Mouse (Mus musculus): Measurements from ENCODE around the gene Cep55. TPM values are rescaled to one million over a fixed set of nuclear protein-coding genes. Genes with fewer than 3 reads are reported as not detected.

The Cep55 gene
- total RNA-seq, 2 experiments from 2014 or later: 10.0 to 11.0 TPM

DNA sequence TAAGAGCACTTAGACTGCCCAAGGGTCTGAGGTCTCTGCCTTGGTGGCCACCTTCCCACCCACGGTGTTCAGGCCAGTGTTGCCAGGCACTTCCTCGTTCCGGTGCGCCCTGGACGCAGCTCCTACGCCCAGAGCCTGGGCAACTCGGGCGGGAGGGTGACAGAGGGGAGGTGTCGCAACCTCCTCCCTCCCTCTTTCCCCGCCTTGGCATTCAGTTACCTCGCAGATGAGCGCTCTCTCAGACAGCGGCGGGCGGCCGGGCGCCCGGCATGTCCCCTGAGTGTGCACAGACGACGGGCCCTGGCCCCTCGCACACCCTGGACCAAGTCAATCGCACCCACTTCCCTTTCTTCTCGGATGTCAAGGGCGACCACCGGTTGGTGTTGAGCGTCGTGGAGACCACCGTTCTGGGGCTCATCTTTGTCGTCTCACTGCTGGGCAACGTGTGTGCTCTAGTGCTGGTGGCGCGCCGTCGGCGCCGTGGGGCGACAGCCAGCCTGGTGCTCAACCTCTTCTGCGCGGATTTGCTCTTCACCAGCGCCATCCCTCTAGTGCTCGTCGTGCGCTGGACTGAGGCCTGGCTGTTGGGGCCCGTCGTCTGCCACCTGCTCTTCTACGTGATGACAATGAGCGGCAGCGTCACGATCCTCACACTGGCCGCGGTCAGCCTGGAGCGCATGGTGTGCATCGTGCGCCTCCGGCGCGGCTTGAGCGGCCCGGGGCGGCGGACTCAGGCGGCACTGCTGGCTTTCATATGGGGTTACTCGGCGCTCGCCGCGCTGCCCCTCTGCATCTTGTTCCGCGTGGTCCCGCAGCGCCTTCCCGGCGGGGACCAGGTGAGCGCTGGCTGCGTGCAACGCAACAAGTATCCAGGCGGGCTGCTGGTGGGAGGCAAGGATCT is 42.3 kb downstream of the Cep55 start, which contains the start of gene Ffar4:
Gene Ffar4, plus strand, starts transcription at position 214 of the 901 bp plus-strand sequence.
- DNase-seq (ENCODE audit: low spot score in 2 of 2): no peak

DNA sequence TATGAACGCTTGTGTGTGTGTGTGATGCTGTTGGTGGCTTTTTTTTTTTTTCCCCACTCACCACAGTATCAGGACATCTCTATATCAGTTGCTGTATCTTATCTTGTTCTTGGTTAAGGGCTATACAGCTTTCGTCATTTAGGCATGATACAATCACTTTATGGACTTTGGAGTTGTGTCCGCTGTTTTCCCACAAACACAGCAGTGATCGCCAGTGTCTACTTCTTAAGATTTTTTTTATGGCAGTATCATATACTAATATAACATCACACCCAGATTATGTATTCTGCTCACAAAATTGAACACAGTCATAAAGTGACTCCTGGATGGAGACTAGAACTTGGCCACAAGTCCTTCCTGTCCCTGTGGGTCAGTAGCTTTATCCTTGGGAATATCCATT is 53.1 kb downstream of the Cep55 start:
- DNase-seq (ENCODE audit: low spot score in 2 of 2): no peak

DNA sequence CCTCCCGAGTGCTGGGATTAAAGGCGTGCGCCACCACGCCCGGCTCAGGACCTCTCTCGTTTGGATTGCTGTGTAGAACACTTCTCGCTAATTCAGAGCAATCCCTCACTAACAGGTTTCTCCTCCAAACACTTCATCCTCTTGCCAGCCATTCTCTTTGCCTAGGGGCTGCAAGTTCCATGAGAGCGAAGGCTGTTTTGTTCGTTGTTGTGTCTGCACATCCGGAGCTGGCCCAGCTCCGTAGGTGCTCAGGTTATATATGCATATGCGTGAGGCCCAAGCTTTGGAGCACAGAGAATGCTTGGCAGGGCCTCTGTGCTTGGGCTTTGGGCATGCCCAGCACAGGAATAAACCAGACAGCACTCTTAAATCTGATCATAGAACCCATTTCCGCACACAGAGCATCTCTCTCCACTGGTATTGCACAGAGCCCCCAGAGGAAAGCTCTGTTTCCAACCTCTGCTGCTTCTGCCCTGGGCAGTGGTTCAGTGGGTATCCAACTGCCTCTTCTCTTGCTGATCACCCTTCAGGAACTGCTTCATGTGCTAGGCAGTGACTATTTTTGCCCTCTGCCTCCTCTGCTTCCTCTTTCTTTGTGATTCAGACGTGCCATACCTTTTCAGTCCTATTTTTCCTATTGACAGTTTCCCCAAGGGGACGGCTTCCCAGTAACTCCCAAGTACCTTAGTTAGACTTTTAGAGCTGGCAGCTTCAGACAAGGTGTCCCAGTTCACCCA is 54.9 kb downstream of the Cep55 start:
- no peak for DNase-seq (ENCODE audit: low spot score in 2 of 2)

DNA sequence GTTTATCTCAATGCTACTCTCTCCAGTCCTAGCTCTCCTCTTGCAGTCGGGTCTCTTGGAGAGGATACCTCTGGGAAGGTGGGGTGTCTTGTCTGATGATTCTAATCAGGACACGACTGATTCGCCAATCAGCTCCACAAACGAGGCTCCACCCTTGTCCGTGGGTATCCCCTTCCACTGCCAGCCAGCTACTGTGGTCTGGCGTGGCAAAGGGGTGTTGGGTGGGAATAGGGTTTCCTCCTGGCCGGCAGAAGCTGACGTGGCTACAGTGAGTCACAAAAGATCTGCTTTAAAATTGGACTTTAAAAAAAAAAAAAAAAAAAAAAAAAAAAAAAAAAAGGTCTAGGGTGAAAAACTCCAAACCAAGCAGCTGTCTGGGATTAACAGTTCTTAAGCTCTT is 56.2 kb downstream of the Cep55 start:
- DNase-seq (ENCODE audit: low spot score in 2 of 2): no peak

DNA sequence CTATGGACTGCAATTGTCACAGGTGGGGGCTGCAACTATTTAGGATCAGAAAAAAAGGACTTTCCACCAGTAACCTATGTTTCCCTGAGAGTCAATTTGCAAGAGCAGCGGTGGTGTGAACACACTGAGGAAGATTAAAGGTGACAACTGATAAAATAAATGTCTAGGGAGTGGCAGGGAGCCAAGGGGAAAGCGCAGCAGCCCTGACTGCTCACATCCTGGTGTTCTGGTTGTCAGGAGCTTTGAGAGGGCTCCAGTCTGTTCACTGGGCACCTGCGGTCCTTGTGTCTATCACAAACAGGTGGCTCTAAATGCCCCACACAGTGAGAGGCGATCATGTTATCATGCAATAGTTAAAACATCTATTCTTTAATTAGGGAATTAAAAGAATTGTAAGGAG is 57.8 kb downstream of the Cep55 start:
- DNase-seq (ENCODE audit: low spot score in 2 of 2): no peak

DNA sequence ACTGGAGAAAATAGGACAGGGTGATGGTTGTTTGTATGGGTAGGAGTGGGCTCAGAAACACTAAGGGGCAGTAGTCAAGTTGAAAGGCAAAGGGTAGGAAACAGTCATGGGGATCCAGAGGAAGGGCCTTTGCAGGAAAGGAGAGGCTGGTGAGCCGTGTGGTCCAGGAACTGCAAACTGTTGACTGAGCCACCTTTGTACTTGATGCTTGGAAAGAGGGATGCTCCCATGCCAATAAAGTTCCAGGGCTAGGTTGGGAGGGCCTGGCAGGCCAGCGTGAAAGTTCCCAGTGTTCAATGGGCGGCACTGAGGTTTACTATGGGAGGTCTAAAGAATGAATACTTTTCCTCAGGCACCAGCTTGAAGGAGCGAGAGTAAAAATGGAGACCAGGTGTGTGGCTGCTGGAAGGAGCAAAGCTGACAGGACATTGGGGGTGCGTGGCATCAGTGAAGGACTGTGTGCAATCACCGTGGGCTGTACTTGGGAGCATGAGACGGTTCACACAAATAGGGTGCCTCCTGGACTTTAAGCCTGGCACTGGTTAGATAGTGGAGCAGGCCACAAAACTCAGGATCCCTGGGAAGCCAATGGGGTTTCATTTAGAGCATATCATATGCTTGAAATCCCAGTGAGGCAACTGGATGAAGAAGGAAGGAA is 60.2 kb downstream of the Cep55 start:
- no peak for DNase-seq (ENCODE audit: low spot score in 2 of 2)

DNA sequence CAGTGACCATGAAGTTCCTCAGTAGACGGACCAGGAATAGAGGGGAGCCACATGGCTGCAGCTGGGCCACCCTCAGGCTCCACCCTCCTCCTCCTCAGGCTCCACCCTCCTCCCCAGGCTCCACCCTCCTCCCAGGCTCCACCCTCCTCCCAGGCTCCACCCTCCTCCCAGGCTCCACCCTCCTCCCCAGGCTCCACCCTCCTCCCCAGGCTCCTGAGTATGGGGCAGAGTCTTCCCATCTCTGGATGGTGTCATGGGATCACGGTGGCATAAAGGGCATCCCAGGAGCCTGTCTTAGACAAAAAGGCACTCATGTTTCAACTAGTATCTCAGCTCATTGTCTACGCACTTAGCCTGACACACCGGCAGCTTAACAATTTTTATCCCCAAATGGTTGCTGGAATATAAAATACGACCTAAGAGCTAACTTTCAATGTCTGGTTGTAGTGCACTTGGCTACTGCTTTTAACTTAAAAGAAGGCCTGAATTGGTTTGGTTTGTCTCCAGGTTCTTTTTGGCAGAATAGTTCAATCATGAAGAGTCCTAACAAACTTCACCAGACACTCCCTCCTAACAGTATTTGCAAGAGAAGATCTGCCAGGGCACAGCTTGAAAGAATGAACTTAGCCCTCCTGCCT is 65.4 kb downstream of the Cep55 start:
- no peak for DNase-seq (ENCODE audit: low spot score in 2 of 2)

DNA sequence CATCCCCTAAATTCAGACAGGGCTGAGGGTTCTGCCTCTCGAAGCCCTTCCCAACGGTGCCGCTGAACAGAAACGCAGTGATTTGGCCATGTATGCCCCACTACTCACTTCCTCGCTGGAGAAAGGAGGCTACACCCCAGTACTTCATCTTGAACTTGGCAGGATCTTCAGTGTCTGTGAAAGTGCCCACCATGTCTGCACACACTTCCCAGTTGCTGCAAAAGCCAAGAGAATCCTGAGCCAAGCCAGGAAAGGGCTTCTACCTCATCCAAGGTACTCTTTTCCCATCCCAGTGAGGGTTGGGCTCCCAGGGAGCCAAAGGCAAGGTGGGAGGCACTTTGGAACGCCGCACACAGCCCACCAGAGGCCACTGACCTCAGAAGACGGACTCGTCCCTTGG is 69.1 kb downstream of the Cep55 start:
- DNase-seq (ENCODE audit: low spot score in 2 of 2): no peak

Other genes starting within 250 kb of the Cep55 start
- 10 to 100 TPM; 19.7 to 24.6 TPM for gene Myof, start 11.4 kb upstream of the Cep55 start, total RNA-seq (2021)
- 1 to 10 TPM; 3.0 to 3.6 TPM for gene Ffar4, start 42.1 kb downstream of the Cep55 start, total RNA-seq (2021)
- 100 to 1,000 TPM in 1 of 2 experiments, 10 to 100 TPM in 1; 18.3 to 308 TPM for gene Rbp4, start 70.3 kb downstream of the Cep55 start, total RNA-seq (2021)
- gene Pde6c, start 77.8 kb downstream of the Cep55 start, total RNA-seq (2021): 1 to 10 TPM in 1 of 2 experiments, under 1 TPM in 1; 0.08 to 1.9 TPM
- gene Fra10ac1, start 169.1 kb downstream of the Cep55 start, total RNA-seq (2021): 10 to 100 TPM; 16.6 to 19.3 TPM
- 1 to 10 TPM; 4.6 to 5.3 TPM for gene Lgi1, start 209.5 kb downstream of the Cep55 start, total RNA-seq (2021)